Mouse (Mus musculus) kidney, adult 10 weeks (tissue): ENCODE data around the gene Srsf1. TPM values are rescaled to one million over a fixed set of nuclear protein-coding genes. Genes with fewer than 3 reads are reported as not detected.

Source experiments
- polyA plus RNA-seq: library from polyadenylated mRNA; stranded (reverse); fragments of 350-450 nt; fragmentation: Illumina TruSeq; extraction: RNeasy Lipid Tissue Mini Kit (QIAGEN cat#74804); gene quantifications from one replicate; pipeline ENCODE4 v1.2.3, GENCODE M21; 2014; ENCODE audit warnings: low read depth, low replicate concordance

The Srsf1 gene
- polyA plus RNA-seq, result 437 TPM

DNA sequence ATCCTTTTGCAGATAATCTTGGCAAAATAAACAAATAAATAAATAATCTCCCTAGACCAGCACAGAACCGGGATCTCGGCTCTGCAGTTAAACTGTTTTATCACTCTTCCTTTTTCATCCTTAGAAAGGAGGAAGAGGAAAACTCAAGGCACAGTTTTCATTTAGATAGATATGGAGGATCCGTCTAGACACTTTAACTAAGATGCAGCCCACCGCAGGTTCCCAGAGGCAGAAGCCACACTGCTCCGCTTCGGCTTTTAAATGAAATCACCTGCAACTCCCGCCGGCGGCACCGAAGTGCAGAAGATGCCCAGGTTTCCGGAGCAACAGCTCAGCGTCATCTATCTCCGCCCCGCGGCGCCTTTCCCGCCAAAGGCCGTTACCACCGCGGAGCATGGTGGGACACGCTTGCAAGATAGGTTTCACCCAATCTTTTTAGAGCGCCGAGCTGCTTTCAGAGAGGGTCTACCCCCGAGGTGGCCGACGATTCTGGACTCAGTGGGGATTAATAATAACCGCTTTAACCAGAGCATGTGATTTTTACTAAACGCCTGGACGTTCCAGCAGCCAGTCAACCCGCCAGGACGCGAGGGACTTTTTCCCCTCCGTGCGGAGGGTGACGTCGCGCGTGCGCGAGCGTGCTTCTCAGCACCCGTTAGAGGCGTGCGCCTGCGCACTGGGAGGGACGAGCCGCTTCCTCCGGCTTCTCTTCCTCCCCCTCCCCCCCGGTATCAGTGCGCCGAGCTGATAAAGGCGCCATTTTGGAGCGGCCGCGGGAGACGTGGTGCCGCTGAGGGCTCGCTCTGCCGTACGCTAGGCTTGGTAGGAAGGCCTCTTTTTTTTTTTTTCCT, at the start of gene Srsf1:
Gene Srsf1, plus strand, starts transcription at position 430 of the 851 bp plus-strand sequence.

DNA sequence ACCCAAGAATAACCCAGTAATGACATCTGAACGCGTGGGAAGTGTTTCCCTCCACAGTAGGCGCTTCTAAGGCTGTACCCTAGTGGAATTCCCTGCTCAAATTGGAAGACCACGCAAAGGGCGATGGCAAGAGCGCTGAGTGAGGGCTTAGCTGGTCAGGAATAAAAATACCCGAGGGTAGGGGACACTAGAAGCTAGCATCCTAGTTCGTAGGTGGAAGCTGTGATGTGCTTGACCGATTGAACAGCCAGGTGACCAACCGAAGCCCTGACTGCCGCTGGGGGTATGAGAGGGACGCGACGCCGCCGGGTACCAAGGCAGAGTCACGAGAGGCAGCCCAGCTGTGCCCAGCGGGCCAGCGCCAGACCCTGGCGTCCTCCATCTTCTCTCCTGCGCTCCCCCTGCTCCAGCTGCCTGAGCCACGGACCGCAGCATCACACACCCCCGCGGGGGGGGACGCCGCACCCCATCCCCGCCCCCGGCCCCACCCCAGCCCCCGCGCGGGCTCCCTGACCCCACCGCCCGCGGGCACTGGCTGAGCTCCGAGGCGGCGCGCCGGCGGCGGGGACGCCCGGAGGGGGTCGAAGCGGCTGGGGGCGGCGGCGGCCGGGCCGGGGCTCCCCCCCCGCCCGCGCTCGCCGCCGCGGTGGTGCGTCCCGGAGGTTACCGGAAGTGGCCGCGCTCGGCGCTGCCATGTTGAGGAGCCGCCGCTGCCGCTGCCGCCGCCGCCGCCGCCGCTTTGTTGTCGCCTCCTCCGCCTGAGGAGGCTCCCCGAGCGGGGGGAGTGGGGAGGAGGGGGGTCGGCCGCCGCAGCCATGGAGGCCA, 20.6 kb downstream of the Srsf1 start, which contains the start of gene Vezf1:
Gene Vezf1, plus strand, starts transcription at position 694 of the 825 bp plus-strand sequence.

DNA sequence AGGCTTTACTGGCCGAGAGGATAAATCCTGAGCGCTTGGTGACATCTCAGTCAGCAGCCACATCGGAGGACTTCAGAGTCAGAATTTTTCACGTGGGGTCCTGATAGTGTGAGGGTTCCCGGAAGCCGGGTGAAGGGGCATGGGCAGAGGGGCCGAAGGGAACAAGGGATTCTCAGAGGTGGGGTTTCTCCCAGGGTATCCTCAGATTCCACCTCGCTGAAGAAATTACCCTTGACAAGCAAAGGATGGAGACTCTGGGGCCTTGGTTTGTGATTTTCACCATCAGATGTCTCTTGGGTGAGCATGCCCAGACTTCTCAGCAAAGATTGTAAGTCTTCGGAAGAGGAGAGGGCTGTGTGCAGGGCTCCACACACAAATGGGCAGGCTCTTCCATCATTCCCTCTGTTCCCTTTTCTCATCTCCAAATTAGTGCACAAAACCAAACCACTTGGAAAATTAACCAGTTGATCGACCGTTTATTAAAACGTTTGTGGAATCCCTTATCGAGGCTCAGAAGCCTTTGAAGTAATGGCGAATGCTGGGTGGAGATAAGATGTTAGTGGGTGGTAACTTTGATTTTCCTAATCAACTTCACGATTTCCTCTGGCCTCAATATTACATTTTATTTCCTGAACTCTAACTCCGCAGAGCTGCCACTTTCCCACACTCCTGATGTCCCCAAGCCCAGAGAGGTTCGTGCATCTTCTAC, 51.0 kb downstream of the Srsf1 start, which contains the start of gene Cuedc1:
Gene Cuedc1, plus strand, starts transcription at position 38 of the 709 bp plus-strand sequence.

Other genes with a start within 250 kb of the Srsf1 start
- not detected for gene Lpo, start 219.1 kb upstream of the Srsf1 start, polyA plus RNA-seq
- gene Mks1, start 194.2 kb upstream of the Srsf1 start, polyA plus RNA-seq, result 1.5 TPM
- gene Epx, start 171.8 kb upstream of the Srsf1 start, polyA plus RNA-seq, result not detected
- not detected for gene Olfr462, start 155.1 kb upstream of the Srsf1 start, polyA plus RNA-seq
- not detected for gene Olfr463, start 150.0 kb upstream of the Srsf1 start, polyA plus RNA-seq
- gene Olfr464, start 126.4 kb upstream of the Srsf1 start, polyA plus RNA-seq, result not detected
- 152 TPM for gene Dynll2, start 59.8 kb upstream of the Srsf1 start, polyA plus RNA-seq
- 68.6 TPM for gene Vezf1, start 20.9 kb downstream of the Srsf1 start, polyA plus RNA-seq
- gene Cuedc1, start 50.7 kb downstream of the Srsf1 start, polyA plus RNA-seq, result 5.8 TPM
- gene Mrps23, start 157.0 kb downstream of the Srsf1 start, polyA plus RNA-seq, result 77.2 TPM
- 0.89 TPM for gene Ccdc182, start 246.7 kb downstream of the Srsf1 start, polyA plus RNA-seq